Mouse (Mus musculus): Measurements from ENCODE around the gene Tmem269. TPM values are rescaled to one million over a fixed set of nuclear protein-coding genes. Genes with fewer than 3 reads are reported as not detected.

Gene Tmem269
- polyA plus RNA-seq, 1 experiment from 2014 or later = 0.28 TPM

GRCm38 (mm10) chr4:119167663-119168062 lies 50.4 kb downstream of the Tmem269 start:
- H3K9ac ChIP-seq = no peak overlapping the region
- H3K9me3 ChIP-seq = no peaks in the 10 kb centered on the region
- peaks cover 28% of the 10 kb centered on the region for H3K36me3 ChIP-seq
- no peak overlapping the region for H3K4me3 ChIP-seq
- no peak overlapping the region for H3K27ac ChIP-seq
- WGBS = 3% methylated on average over 4 of the region's 4 CpGs
- H3K27me3 ChIP-seq (replicated peaks) = no peaks in the 10 kb centered on the region
- H3K4me2 ChIP-seq (replicated peaks) = no peak overlapping the region
- ATAC-seq (ENCODE audit: low FRiP score, low read depth) = no peak
- peaks cover 9% of the 10 kb centered on the region; the same call in 1 of the 2 replicates for H3K4me1 ChIP-seq

- Histone ChIP-seq H3K27me3 (replicated peaks) (no peaks in the 10 kb centered on the region), H3K9ac (no peak overlapping the region), H3K4me2 (replicated peaks) (no peak overlapping the region), H3K27ac (no peak overlapping the region), H3K4me1 (peaks cover 6% of the 10 kb centered on the region; the same call in 1 of the 2 replicates), H3K36me3 (peaks cover 28% of the 10 kb centered on the region), H3K9me3 (no peaks in the 10 kb centered on the region), H3K4me3 (no peak overlapping the region)
- ATAC-seq (ENCODE audit: low FRiP score, low read depth) = no peak
- 83% methylated on average over 4 of the region's 4 CpGs for WGBS
These were observed 50.9 kb downstream of the Tmem269 start for GRCm38 (mm10) chr4:119167068-119167467.

- Histone ChIP-seq H3K4me2 (replicated peaks) (no peak overlapping the region), H3K27ac (no peak overlapping the region), H3K4me3 (no peak overlapping the region), H3K27me3 (replicated peaks) (no peaks in the 10 kb centered on the region), H3K9me3 (no peaks in the 10 kb centered on the region), H3K9ac (no peak overlapping the region), H3K36me3 (peaks cover 28% of the 10 kb centered on the region), H3K4me1 (no peaks in the 10 kb centered on the region)
- 82% methylated on average over 7 of the region's 7 CpGs for WGBS
- no peak for ATAC-seq (ENCODE audit: low FRiP score, low read depth)
These were observed 52.1 kb downstream of the Tmem269 start for GRCm38 (mm10) chr4:119165916-119166315.

GRCm38 (mm10) chr4:119162990-119163389 lies 55.0 kb downstream of the Tmem269 start:
- no peaks in the 10 kb centered on the region for H3K27me3 ChIP-seq (replicated peaks)
- H3K27ac ChIP-seq = no peak overlapping the region
- WGBS = 65% methylated on average over 4 of the region's 4 CpGs
- no peaks in the 10 kb centered on the region for H3K36me3 ChIP-seq
- H3K4me3 ChIP-seq = no peak overlapping the region
- no peaks in the 10 kb centered on the region for H3K4me1 ChIP-seq
- no peak overlapping the region for H3K9ac ChIP-seq
- no peaks in the 10 kb centered on the region for H3K9me3 ChIP-seq
- no peak overlapping the region for H3K4me2 ChIP-seq (replicated peaks)
- ATAC-seq (ENCODE audit: low FRiP score, low read depth) = no peak

GRCm38 (mm10) chr4:119161358-119161757 lies 56.7 kb downstream of the Tmem269 start:
- Histone ChIP-seq H3K4me3 (no peak overlapping the region), H3K4me2 (replicated peaks) (no peak overlapping the region), H3K9me3 (no peaks in the 10 kb centered on the region), H3K27me3 (replicated peaks) (no peaks in the 10 kb centered on the region), H3K36me3 (no peaks in the 10 kb centered on the region), H3K4me1 (no peaks in the 10 kb centered on the region), H3K9ac (no peak overlapping the region), H3K27ac (no peak overlapping the region)
- 82% methylated on average over 3 of the region's 3 CpGs for WGBS
- no peak for ATAC-seq (ENCODE audit: low FRiP score, low read depth)

- no peaks in the 10 kb centered on the region for H3K36me3 ChIP-seq
- H3K27me3 ChIP-seq (replicated peaks) = no peaks in the 10 kb centered on the region
- no peaks in the 10 kb centered on the region for H3K4me1 ChIP-seq
- 85% methylated on average over 5 of the region's 5 CpGs for WGBS
- no peak overlapping the region for H3K9ac ChIP-seq
- no peaks in the 10 kb centered on the region for H3K9me3 ChIP-seq
- no peak overlapping the region for H3K27ac ChIP-seq
- no peak overlapping the region for H3K4me3 ChIP-seq
- H3K4me2 ChIP-seq (replicated peaks) = no peak overlapping the region
- ATAC-seq (ENCODE audit: low FRiP score, low read depth) = no peak
These were observed 60.1 kb downstream of the Tmem269 start for GRCm38 (mm10) chr4:119157891-119158290.

GRCm38 (mm10) chr4:119157186-119157585 lies 60.8 kb downstream of the Tmem269 start:
- H3K9ac ChIP-seq = no peak overlapping the region
- H3K9me3 ChIP-seq = no peaks in the 10 kb centered on the region
- ATAC-seq (ENCODE audit: low FRiP score, low read depth) = no peak
- no peaks in the 10 kb centered on the region for H3K36me3 ChIP-seq
- H3K4me1 ChIP-seq = no peaks in the 10 kb centered on the region
- no peaks in the 10 kb centered on the region for H3K27me3 ChIP-seq (replicated peaks)
- H3K4me3 ChIP-seq = no peak overlapping the region
- WGBS = 35% methylated on average over 2 of the region's 2 CpGs
- H3K4me2 ChIP-seq (replicated peaks) = no peak overlapping the region
- no peak overlapping the region for H3K27ac ChIP-seq

Other genes with a start within 250 kb of the Tmem269 start
- 122 and 128 TPM in 2 replicates for gene Slc2a1, start 109.5 kb downstream of the Tmem269 start, polyA plus RNA-seq (2016; fragmentation: Nextera tagmentation; extraction: Ambion mirVana)
- gene Zfp691, start 44.0 kb downstream of the Tmem269 start, polyA plus RNA-seq (2016; fragmentation: Nextera tagmentation; extraction: Ambion mirVana) = 7.2 and 9.3 TPM in 2 replicates
- gene Ermap, start 28.2 kb downstream of the Tmem269 start, polyA plus RNA-seq (2016; fragmentation: Nextera tagmentation; extraction: Ambion mirVana) = 4.2 and 5.7 TPM in 2 replicates
- 185 and 200 TPM in 2 replicates for gene Svbp, start 22.9 kb downstream of the Tmem269 start, polyA plus RNA-seq (2016; fragmentation: Nextera tagmentation; extraction: Ambion mirVana)
- gene AU022252, start 14.5 kb upstream of the Tmem269 start, polyA plus RNA-seq (2016; fragmentation: Nextera tagmentation; extraction: Ambion mirVana) = 39.8 and 40.9 TPM in 2 replicates
- gene P3h1, start 14.7 kb upstream of the Tmem269 start, polyA plus RNA-seq (2016; fragmentation: Nextera tagmentation; extraction: Ambion mirVana) = 14.8 and 15.0 TPM in 2 replicates
- gene Cldn19, start 37.2 kb upstream of the Tmem269 start, polyA plus RNA-seq (2016; fragmentation: Nextera tagmentation; extraction: Ambion mirVana) = 0.08 and 0.22 TPM in 2 replicates
- 1,187 and 1,308 TPM in 2 replicates for gene Ybx1, start 76.4 kb upstream of the Tmem269 start, polyA plus RNA-seq (2016; fragmentation: Nextera tagmentation; extraction: Ambion mirVana)
- gene Ppih, start 102.3 kb upstream of the Tmem269 start, polyA plus RNA-seq (2016; fragmentation: Nextera tagmentation; extraction: Ambion mirVana) = 83.8 and 96.8 TPM in 2 replicates
- 14.9 and 15.1 TPM in 2 replicates for gene Ccdc30, start 197.3 kb upstream of the Tmem269 start, polyA plus RNA-seq (2016; fragmentation: Nextera tagmentation; extraction: Ambion mirVana)
- 20.9 and 22.7 TPM in 2 replicates for gene Ppcs, start 204.2 kb upstream of the Tmem269 start, polyA plus RNA-seq (2016; fragmentation: Nextera tagmentation; extraction: Ambion mirVana)
- 0.13 and 0.55 TPM in 2 replicates for gene Zmynd12, start 204.6 kb upstream of the Tmem269 start, polyA plus RNA-seq (2016; fragmentation: Nextera tagmentation; extraction: Ambion mirVana)